Mouse (Mus musculus) urinary bladder, postnatal 4 days (tissue): ENCODE results near the gene Elof1.

Source experiments
- DNase-seq, 2 experiments: peaks; one replicate each; pipeline ENCODE4 v3.0.0; 2021 to 2022; ENCODE audit warnings: low spot score in 2 of 2

Elof1 gene

DNA sequence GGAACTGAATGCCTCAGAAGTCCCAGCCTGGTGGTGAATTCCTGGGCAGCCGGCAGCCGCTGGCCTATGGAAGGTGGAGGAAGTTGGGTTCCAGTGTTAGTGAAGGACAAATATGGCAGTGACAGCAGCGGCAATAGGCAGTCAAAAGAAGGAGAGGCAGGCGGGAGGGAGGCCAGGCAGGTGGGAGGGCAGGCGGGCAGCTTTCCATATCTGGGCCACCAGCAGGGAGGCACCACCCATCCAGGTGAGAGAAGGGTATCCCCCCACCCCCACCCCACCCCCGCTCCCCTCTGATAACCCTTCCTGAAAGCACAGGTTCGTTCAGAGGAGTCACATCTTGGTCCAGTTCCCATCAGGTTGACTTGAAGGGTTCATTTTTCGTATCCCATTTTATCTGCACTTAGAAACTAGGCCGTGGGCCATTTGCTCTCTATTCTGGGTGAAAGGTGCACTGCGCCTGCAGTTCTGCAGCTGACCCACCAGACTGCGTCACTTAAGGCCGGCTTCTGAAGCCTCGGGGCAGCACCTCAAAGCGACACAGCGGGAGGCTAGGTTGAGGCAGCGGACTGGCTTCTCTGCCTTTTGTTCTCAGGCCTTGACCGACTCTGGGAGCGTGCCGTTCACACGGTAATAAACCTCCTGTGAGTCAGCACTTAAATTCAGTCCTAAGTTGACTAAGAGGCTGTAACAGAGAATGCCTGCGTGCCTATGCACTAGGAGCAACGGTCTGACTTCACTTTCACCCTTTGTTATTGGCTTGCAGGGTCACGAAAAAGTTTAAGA lies 20.0 kb upstream of the Elof1 start:
- no peak for DNase-seq

DNA sequence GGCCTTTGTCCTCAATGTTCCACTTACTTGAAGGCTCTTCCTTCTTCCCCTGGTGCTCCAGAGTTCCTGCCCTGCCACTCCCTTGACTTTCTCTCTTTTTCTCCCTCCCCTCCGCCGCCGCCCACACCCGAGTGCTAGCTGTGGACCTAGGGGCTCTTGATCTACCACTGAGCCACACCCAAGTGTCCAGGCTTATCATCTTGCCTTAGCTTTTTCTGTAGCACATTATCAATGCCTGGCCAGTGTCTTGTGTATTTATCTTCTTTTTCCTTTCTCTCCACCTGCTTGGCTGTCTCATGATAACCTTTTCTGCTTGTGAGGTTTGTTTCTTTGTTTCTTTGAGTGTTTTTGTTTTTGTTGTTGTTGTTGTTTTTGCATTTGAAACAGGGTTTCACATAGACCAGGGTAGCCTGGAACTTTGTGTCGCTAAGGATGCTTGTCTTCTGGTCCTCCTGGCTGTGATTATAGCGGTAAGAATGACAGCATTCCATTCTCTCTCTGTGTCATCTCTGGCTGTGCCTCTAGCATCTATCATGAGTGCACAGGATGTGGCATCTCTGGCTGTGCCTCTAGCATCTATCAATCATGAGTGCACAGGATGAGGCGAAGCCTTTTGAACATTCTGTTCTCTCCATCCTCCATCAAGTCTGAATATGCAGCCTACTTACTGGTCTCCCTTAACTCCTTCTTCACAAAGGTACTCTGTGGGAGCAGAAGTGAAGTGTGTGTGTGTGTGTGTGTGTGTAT lies 18.8 kb upstream of the Elof1 start, which contains the start of gene Acp5:
Gene Acp5 (minus strand): TSS at position 68 of the 747 bp plus-strand sequence.
- DNase-seq: no peak

DNA sequence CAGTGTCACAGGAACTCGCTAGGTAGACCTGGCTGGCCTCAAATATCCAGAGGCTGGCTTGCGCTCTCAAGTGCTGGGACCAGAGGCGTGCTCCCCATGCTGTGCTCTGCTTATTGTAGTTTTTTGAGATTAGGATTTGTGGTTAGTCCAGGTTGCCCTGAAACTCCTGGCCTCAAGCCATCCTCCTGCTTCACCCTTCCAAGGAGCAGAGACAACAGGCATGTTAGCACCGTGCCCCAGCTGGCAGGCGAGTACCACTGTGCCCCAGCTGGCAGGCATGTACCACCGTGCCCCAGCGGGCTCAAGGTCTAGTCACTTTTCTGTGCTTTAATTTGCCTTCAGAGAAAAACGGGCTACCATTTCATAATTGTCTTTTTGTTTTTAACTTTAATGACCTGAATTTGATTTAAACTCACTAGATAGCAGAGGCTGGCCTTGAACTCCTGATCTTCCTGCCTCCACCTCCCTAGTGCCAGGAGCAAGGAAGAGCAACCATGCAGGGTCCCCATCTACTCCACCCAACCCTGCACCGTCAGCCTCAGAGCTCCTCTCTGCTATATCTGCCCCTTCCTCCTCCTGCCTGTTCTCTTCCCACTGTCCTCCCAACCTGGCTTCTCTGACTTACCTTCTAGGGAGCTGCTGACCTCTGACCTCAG lies 18.1 kb upstream of the Elof1 start:
- DNase-seq: no peak

DNA sequence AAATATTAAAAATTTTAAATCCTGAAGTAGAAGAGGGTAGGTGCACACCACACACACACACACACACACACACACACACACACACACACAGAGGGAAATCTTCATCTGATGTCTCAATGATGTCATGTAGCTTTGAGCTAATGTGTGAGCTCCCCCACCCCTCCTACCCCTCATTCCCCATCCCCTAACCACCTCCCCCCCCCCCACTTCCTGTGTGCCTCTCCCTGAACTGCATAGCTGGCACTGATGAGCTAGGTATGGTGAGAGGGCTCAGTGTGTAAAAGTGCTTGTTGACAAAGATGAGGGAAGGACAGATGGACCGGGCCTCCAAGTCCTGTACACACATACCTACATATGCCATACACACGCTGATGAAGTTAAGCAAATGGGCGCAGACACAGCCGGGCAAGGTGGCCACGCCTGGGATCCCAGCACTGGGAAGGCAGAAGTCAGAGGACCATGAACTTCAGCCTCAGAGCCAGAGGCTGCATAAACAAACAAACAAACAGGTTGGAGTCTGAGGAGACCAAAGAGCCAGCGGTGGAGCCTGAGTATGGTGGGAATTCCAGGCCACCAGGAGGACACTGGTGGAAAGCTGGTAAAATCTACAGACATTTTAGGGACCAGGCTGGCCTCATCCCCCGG lies 17.4 kb upstream of the Elof1 start:
- DNase-seq: no peak

DNA sequence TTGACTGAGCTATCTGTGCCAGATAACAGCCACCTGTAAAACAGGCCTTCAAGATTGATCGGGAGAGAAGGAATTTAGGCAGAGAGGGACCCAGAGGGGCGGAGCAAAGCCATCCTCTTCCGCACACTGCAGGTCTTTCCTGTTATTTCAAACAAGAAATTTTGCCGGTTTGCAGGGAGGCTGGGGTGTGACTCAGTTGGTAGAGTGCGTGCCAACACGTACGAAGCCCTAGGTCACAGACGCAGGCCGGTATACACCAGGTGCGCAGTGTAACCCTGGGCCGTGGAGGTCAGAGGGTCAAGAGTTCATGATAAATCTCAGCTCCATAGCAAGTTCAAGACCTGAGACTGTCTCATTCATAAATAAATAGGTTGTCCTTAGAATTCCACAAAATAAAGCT lies 15.2 kb upstream of the Elof1 start:
- no peak for DNase-seq

DNA sequence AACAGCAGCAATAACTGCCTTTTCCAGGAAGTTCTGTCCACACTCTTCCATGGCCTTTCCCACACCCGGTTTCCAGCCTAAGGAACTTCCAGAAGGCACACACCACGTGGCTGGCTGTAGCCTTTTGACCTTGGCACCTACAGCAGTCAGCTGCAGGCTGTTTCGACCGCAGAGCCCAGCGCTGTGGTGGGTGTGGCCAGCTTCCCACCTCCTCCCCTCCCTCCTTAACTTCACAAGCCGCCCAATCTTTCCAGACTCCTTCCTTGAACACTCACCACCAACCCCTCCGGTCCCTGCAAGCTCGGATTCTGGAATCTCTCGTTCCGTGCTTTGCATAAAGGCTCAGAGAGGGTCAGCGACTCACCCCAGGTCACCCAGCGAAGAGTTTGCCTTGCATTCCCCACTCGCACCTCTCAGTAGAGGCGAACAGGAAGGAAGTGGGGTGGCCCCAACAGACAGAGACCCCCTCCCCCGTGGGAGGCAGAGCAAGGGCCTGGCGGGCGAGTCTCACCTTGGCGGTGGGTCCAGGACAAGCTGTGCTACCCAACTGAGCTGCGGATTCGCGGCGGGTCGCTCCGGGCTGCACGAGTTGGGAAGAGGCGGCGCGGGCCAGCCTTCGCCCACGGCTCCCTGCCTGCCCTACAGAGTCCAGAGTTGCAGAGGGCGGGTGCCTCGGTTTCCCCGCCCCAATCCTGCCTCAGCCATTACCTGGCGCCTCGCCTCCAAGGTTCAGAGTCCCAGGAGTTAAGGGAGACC lies 14.4 kb upstream of the Elof1 start:
- no peak for DNase-seq

DNA sequence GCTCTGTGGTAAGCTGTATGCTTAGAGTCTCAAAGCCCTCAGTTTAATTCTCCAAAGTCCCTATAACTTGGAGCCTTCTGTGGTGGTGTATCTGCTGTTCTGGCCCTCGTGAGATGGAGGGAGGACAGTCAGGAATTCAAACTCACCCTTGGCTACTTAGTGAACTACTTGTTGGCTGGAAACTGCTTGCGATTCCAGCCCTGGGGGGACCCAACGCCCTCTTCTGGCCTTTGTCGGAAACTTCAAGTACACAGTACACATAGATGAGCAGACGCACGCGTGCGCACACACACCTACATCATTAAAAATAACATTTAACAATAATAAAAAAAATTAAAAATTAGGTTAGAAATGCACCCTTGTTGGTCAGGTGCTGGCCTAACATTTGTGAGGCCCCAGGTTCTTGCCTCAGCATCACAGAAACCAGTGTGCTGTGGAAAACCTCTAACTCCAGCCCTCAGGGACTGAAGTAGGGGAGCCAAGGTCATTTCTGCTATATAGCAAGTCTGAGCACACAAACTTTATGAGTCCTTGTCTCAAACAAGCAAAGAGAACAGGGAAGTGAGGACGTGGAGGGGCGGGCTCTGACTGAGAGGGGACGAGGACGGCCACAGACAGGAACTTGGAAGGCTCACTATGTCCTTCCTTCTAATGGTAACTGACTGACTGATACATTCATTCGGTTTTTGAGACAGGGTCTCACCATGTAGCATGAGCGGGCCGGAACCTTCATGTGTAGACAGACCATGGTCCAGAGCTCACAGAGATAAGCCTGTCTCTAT lies 8.5 kb upstream of the Elof1 start:
- DNase-seq: no peak

DNA sequence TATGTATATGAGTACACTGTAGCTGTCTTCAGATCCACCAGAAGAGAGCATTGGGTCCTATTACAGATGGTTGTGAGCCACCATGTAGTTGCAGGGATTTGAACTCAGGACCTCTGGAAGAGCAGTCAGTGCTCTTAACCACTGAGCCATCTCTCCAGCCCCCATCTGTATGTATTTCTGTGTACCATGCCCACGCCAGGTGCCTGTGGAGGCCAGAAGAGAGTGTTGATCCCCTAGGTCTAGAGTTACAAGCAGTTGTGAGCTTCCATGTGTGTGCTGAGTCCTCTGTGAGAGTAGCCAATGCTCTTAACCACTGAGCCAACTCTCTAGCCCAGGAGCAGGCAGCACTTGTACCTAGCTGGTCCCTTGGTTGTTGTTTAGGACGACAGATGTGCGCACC lies 7.2 kb upstream of the Elof1 start:
- DNase-seq: no peak

DNA sequence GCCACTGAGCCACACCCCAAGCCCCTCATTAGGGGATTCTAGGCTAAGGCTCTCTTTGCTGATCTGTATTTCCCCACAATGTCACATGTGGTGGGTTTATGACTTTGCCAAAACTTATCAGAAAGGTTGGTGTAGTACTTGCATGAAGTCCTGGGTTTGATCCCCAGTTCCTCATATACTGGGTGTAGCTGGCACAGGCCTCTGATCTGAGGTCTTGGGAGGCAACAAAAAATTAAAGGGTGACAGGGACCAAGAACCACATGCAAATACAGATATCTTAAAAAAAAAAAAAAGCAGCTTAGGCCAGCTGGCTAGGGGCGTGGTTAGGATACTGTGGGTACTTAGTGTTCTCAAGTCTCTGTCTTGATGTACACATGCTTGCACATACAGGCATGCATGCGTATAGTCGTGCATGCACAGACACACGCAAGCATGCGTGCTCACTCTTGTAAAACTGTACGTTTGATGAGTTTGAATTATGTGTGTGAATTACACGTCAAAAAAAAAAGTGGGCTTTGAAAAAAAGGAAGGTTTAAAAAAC lies 6.2 kb upstream of the Elof1 start:
- no peak for DNase-seq

DNA sequence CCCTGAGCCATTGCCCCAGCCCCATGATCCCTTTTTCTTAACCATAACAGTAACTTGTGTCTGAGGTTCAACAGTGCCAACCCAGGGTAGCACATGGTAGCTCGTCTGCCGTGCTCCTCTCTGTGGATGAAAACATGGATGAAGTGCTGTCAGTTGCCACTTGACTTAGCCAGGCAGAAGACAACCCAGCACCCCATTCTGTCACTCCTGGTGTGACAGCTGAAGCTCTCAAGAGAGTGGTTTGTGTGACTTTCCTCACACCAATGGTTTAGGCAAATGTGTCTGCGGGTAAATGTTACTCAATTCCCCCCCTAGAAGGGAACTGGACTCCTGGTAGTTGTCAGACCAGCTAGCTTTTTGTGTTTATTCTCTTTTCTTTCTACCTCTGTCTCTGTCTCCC lies 5.0 kb upstream of the Elof1 start:
- no peak for DNase-seq

DNA sequence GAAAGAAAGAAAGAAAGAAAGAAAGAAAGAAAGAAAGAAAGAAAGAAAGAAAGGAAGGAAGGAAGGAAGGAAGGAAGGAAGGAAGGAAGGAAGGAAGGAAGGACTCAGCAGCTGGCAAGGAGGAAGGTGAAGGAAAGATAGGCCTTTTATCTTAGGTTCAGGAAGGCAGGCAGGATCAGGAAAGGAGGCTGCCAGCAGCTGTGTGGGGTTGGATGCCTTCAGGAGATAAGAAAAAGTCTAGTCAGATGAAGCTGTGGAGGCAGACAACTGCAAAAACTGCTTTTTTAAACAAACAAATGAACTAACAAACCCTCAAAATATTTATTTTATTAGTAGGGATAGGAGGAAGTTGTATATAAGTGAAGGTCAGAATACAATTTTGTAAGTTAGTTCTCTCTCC lies 4.6 kb upstream of the Elof1 start:
- no peak for DNase-seq

DNA sequence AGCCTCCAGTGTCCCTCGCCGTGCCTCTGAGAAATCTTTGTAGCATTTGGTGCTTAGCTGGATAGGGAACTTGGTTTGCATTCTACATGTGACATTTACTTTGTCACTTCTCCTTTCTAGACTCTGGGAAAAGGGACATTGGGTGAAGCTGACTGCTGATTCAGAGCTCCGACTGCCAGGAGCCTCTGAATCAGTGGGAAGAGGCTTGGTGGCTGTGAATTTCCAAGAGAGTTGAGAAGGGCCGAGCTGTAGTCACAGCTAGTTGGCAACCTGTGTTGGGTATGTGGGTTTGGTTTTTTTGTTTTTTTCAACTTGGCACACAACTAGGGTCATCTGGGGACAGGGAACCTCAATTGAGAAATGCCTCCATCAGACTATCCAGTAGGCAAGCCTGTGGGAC lies 2.6 kb upstream of the Elof1 start:
- DNase-seq: no peak

DNA sequence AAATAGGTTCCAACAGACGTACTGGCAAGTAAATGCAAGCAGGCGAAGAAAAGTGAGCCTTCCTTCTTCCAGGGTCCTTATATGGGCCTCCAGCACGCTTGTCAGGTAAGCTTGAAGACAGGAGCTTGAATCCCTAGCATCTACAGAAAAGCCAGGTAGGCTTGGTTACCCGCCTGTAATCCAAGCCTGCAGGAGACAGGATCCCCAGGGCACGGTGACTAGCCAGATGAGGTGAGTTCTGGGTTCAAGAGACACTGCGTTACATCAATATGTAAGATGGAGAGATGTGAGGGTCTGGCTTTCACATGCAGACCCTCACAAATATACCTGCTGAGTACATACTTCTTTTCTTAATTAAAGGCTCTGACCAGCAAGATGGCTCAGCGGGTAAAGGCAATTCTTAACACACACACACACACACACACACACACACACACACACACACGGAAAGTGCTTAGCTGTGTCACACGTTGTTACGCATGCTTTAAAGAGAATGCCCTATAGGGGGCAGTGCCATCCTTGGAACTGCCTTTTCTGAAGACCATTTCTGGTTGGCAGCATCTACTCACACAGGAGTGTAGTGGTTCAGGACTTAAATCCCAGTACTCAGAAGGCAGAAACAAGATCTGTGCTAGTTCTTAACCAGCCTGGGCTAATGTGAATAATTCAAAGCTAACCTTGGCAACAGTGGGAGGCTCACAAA lies 933 bp upstream of the Elof1 start:
- no peak for DNase-seq

DNA sequence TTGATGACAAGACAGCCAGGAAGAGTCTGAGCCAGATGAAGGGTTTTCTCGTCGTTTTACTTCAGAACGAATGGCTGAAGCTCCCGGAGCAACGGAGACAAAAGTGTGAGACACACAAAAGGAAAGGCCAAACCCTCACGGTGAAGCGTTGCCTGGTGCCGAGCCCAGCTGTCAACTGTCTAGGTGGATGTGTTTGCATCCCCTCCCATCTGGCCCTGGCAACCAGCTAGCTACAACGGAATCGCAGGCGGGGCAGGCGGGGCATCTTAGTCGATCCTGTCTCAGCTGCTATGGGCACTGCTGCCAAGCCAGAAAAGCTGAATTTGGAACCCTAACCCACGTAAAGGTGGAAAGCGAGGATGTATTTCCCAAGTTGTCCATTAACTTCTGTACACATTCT lies 886 bp downstream of the Elof1 start:
- DNase-seq: no peak

DNA sequence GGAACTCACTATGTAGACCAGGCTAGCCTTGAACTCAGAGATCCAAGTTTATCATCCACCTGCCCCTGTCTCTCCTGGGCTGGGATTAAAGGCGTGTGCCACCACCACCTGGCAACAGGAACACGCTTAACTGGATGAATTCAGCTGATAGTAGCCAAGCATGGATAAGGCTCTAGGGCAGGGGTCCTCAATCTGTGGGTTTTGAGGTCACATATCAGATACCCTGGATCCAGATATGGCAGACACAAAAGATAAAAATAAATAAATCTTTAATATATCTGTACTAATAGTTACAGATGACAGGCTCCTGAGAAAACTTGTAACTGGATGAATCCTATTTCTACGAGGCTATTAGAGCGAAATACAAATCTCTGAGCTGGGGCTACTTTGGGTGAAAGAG lies 1.3 kb downstream of the Elof1 start:
- no peak for DNase-seq

DNA sequence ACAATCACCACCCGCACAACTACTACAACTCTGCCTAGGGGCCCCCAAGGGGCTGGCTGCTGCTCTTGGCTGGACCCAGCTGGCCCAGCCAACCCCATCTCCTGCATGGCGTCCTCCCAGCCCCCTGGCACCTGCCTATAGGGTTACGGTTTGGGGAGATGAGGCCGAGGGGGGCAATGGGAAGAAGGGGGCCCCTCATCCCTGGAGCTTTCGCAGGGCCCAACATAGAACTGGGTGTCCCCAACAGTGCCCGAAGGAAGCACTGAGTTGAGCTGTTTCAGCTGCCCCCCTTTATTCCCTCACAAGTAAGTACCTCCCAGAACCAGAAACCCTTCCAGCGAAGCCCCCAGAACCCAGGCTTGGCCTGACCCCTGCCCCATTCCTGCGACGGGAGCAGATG lies 8.8 kb downstream of the Elof1 start:
- DNase-seq: no peak

DNA sequence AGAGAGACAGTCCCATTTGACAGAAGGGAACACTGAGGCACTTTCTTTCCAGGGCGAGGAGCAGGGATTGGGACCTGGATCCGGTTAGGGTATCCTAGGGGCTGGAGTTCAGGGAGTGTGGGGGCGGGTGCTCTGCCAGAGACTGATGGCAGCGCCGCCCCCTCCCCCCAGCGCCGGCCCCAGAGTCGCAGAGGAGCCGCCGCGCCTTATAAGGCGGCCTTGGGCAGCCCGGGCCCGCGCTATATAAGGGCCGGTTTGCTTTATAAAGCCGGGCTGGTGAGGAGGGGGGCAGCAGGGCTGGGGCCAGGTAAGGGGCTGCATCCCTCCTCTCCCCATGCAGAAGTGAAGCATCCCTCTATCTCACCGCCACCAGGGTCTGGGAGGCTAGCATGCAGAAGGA lies 17.1 kb downstream of the Elof1 start:
- DNase-seq: peak in 1 of 2 experiments; percentile 34

DNA sequence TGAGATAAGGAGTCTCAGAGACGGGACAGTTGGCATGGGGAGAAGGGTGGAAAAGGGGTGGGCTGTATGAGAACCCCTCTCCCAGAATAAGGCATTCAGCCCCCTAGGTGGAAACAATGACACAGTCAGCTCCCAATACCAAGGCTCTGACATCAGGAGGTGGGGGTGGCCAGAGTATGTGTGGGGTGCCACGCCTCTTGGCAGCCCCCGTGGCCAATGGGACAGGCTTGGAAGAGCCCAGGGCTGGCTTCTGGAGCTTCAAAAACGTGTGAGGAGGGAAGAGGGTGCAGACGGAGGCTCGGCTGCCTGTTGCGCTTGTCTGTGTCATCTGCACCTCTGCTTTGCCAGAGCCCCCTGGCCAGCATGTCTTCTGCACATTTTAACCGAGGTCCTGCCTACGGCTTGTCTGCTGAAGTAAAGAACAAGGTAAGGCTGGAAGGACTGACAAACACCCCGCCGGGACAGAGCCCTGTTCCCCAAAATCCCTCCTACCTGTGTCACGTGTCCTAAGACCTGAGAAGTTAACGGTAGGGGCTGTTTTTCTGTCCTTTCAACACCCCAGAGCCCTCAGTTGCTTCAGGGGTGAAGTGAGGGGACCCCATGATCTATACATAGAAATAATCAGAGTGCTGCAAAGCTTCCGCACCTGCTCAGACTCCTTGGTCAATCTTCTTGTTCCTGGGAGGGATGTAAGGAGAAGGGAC lies 17.8 kb downstream of the Elof1 start, which contains the start of gene Cnn1:
Gene Cnn1 (plus strand): TSS at position 224 of the 704 bp plus-strand sequence.
- peak in 1 of 2 experiments; percentile 53 for DNase-seq

DNA sequence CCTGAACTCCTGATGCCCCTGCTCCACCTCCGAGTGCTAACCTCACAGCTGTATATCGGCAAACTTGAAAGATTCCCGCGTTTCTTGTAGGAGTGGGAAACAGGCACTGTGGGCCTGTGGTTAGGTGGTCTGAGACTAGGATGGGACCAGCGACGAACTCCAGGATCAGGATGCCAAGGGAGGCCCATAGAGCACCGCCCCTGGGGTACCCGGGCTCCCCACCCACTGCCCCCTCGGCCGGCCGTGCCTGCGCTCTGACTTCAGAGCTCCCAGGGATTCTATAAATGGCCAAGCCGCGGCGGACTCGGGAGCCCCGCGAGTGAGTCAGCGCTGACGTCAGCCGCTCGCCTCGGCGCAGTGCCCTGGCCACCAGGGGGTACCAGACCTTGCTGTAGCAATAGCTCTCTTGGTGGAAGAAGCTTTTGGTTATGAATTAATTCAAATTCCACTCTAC lies 21.1 kb downstream of the Elof1 start:
- peak; percentile 75 to 89 for DNase-seq
